Mouse (Mus musculus): ENCODE measurements around the gene Gm20388.

The Gm20388 gene

DNA sequence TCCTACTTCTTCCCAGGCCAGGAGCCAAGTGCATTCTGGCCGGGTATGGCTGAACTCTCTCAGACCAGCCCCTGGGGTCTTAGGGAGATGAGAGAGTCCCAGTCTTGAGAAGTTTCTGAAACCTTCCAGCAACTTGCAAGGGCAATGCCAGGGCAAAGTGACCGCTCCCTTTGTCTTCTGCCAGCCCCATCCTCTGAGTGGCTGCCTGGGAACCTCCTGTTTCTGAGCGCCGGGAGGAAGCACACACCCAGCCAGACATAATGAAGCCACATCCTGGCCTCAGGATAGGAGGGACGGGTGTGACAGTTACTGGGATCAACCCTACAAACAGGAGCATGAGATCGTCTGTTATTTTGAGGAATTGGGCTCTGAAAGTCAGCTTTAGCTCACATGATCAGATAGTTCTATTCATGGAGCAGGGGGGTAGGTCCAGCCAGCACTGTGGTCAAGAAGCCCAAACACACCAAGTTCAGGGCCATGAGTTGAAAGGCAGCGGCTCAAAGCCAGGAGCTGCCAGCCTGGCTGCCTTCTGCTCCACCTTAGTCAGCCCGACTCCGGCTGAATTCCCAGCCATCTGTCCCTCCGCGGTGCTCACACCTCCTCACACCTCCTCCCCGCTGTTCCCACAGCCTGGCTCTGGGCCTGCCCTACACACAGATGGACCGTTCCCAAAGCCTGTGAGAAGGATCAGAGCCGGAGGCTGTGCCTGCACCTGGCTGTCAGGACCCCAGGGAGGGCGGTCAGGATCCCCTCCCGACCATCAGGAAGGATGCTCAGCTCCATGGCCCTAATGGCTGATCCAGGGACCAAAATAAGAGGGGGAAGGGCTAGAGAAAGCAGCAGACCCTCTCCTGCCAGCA is 2766.2 kb downstream of the Gm20388 start:
- DNase-seq: peak; percentile 81

DNA sequence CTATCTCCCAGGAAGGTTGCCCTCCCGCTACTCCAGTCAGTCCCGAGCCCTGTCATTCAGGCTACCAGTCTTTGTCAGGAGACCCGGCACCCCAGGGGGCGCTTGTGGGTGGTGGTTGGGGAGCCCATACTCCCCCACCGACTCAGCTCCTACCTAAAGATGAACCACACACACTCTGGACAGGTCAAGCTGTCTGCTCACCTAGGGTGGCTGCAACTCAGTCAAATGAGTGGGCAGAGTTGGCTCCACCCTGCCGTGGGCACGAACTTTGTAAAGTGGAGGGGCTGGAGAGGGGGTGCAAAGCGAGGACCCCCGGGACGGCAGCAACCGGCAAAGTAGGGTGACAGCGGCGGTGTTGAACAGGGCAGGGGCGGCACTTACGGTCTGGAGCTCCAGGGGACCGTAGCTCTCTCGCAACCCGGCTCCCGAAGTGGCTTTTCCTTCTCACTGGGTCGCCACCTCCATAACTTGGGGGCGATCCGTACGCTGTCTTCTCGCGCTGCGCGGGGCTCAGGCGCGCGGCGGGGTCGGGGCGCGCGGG is 2766.9 kb downstream of the Gm20388 start:
- DNase-seq: peak; percentile 55

DNA sequence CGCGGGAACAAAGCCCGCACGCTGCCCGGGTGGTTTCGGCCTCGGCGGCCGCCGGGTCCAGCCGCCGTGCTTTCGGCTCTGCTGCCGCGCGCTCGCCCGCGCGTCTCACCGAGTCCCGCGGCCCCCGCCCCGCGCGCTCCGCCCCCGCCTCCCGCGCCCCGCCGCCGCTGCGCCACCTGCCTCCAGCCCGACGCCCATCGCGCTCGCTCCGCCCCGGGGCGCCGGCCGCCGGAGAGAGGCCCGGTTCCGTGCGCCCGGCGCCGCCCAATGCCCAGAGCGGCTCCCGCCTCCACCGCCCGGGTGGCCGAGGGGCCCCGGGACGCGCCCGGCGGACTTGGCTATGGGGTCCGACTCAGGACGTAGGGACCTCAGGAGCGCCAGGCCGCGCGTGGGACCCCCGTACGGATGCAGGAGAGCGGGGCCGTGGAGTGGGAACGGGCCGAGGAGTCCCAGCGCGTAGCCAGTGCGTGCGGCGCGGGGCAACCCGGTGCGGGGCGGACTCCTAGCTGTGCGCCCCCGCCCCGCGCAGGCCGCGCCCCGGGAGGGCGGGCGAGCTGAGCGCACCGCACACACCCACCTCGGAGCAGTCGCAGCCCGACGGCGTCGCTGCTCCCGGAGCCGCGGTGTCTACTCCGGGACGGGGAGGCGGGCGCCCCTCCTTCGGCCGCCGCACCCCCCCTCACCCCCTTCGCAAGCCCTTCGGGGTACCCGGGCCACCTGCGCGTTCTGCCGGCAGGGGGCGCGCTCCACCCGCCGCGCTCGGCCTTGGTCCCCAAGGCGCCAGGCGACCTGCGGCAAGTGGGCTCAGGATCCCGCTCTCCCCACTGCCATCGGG is 2767.6 kb downstream of the Gm20388 start:
- peak; percentile 69 for DNase-seq

DNA sequence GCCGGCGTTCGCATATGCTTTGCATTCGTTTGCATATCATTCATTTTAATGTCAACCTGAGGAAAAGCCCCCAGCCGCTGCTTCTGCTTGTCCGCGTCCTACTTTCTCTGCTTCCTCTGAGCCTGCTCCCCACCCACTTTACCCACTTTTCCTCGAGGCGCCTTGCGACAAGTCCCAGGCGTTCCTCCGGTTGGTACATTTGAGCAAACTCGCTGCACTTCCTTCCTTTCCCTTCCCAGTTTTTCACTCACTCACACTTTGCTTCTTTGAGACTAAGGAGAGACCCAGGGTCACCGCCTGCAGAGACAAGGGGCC is 2768.2 kb downstream of the Gm20388 start:
- DNase-seq: peak; percentile 86

DNA sequence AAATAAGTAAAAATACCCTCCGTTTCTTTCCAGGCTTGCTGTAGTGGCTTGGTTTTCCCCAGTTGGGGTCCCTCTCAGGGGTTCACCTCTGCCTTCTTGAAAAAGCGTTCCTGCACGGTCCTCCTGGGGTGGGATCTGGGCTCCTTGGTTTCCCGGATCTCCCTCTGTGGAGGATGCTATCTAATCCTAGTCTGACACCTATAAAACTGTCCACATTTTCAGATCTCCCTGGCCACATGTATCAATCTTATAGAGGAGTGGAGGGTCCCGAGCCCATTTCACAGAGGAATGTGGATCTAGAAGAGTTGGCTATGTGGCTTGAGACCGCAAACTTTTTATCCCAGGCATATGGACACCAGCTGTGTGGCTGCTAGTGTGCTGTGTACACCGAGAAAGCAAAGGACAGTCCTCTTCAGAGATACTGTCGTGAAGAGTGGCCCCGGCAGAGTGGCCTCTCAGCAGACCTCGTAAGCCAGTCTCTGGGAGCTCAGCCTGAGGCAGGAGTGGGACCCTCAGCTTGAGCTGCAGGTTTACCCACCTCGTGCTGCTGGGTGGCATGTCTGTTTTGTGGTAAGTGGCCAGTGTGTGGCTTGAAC is 2768.8 kb downstream of the Gm20388 start:
- no peak for DNase-seq

DNA sequence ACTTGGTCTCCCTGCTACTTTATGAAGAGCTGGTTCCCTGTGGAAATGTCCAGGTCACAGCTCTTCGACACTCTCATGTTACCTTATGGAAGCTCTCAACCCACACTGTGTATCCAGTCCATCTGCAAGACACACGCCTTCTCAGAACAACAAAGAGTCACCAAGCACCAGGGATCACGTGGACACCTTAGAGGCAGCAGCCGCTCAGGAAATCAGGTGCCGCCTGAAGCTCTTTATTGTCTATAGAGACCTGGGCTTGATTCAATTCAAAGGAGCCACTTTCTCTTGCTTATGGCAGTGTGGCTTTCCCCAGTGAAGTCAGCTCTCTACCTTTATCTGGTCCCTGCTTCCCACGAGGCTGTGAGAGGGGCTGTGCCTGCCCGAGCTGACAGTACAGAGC is 2769.5 kb downstream of the Gm20388 start:
- DNase-seq: no peak

DNA sequence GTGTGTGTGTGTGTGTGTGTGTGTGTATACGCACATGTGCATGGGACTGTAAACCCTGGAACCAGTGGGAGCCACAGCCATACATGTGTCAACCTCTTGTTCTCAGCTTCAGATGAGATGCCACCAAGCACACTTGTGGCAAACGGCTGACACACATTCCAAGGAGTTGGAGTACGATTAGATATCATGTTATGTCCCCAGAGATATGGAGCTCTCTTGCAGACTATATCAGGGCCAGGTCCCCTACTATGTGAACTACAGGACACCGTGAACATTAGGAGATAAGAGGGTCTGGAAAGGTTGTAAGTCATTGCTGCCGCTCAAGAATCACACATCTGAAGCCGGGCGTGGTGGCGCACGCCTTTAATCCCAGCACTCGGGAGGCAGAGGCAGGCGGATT is 2772.2 kb downstream of the Gm20388 start:
- DNase-seq: no peak

DNA sequence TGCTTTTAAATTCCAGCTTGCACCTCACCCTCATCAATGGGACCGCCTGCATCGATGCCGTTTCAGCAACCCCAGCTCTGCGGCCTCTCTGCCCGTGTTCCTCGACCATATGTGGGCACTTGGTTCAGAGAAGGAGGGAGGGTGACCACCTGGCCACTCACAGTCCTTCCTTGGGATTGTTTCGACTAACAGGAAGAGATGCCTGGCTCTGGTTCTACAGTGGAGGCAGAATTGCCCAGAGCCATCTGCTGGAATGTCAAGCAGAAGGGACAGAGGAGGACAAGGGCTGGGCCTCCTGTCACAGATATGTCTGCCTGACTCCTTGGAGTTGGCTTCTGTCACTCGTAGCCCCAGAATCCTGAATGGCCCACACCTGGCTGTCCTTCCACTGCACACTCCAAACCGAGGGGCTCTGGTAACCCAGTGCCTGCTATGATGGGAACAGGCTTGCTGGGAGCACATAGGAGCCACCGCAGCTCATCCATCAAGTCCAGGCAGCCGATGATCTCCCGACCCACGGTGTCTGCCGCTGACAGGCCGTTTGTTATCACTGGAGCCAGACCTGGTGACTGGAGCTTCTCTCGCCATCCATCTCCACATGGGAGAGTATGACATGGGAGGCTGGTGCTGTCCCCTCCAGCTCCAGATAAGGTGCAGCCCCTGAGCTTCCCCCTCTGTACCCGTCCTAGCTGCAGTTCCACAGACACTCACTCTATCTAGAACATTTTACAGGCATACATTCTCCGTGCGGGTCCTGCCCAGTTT is 2774.6 kb downstream of the Gm20388 start:
- DNase-seq: no peak

DNA sequence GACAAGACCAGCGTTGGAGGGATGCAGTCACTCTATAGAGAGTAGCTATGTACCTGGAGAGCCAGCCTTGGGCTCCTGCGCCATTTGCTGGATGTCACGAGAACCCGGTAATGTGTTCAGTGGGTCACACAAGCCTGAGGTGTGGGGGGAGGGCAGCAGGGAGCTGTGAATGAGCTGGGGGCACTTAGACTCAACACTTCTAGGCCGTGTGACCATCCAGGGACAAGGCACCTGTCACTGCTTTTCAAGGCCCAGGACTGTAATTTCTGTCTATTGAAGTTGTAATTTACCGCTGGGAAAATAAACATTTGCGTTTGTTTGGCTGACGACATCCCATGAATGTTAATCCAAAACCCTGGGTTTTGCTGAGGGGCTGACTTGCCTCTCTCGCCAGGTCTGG is 2776.2 kb downstream of the Gm20388 start:
- DNase-seq: no peak

DNA sequence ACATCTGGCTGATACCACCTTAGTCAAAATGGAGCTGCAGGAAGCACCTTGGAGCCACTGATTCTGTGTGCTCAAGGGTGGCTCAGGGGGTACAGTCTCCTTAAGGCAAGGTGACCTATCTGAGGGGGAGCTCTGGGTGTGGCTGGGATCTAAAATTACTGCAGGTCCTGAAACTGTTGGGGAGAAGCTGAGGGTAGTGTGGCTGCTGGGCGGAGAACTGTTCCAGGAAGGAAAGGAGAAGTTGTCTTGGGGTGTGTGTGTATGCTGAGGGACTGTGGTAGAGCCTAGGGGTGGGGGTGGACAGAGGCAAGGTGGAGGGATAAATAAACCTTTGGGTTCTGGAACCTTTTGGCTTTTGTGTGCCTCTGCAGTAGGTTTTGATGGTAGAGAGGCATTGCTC is 2778.7 kb downstream of the Gm20388 start:
- no peak for DNase-seq

DNA sequence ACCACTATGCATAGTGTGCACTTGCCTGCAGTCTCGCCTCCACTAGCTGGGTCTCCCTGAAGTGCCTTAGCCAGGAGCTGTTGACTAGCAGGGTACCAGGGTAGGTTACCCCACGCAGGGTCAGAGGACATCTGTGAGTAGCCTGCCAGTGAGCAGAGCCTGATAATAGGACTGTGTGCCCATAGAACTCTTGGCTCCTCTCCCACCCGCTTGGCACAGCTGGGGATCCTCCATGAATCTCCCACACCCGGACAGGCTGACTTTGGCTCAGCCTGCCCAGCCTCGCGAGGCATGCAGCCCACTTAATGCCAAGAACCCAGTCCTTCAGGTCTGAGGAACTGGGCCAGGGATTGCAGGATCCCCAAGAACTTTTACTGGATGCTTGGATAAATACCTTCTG is 2780.4 kb downstream of the Gm20388 start:
- no peak for DNase-seq

DNA sequence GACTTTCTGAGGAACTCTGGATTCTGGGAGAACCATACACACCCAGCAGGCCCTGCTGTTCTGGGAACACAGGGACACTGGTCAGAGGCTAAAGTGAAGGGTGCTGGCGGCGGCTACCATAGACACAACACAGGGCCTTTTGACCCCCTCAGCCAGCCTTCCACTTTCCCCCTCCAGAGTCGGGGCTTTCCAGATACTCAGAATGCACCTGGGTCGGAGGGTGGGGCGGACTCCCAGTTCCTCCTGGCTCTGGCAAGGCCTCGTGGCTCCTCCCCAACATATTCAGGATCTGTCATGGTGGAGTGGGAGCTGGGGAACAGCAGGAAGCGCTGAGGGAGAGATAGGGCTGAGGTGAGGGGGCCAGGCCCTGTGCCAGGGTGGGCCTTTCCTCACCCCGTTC is 2781.5 kb downstream of the Gm20388 start:
- DNase-seq: no peak

DNA sequence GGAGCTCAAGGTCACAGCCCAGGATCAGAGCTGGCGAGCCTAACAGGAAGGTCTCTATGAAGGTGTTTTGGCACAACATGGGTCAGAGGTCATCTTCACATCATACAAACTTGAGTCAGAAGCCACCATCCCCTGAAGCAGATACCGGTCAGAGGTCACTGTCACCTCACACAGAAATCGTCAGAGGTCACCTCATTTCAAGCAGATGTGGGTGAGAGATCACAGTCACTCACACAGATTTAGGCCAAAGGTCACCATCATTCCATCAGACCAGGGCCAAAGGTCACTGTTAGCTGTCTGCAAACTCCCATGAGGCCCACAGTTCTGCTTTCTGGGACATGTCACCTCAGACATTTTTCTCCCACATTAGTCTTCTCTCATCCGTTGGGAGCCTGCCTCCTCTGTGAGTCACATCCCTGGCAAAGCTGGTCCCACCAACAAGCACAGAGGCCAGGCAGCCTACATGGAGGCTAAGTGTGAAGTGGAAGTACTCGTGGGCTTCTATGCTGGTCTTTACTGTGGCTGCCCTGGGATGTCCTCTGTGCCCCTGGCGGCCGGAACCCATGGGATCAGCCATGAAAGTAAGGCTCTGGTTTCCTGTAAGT is 2784.9 kb downstream of the Gm20388 start:
- peak; percentile 64 for DNase-seq

DNA sequence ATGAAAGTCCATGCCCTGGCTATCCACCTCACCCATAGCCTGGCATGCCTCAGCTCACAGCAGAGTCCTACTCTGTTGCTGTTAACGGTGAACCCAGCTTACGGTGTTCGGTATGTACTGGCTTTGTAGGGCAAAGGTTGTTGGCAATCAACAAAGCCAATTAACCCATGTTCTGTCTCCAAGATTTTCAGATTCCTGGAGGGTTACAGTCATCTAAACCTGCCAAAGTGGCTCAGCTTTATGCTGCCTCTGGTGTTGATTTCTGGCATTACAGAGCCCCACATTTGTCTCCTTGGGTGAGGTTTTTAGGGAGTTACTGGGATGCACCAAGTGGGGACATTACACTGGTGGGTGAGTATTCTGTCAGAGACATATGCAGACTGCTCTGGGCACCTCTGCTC is 2786.5 kb downstream of the Gm20388 start:
- peak; percentile 64 for DNase-seq

DNA sequence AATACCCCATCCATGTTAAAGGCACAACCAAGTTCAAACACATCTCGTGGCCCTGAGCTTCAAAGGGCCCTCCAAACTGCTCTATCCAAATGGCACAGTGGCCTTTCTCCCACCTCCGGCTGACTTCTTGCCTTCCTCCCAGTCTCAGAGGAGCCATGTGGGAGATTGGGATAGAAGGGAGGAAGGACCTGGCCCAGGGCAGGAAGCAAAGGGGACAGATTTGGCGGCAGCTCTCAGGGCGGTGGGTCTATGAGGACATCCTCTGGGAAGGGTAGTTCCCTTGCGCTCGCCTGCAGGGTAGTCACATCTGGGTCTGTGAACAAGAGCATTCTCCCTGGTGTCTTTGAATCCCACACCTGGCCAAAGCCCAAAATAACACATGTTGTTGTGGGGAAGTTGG is 2786.9 kb downstream of the Gm20388 start:
- no peak for DNase-seq

DNA sequence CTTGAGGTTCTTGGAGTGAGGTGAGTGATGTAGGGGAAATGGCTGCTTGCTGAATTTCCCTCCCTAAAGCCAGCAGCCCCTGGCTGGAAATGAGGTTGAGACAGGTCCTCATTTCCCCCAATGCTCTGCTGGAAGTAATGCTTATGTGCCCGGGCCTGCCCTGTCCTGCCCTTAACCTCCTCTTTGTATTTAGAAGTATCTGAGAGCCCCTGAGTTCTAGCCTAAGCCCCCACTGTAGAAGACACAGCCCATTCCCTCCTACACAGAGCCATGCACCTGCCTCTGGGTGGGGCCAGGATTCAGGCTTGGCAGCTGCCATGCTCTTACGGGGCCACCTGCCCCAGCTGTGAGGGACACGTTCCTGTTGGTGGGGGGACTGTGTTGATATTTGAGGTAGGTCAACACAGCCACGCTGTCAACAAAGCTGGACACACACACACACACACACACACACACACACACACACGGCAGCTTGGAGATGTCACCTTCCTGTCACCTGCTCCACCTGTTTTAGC is 2787.7 kb downstream of the Gm20388 start:
- DNase-seq: no peak

DNA sequence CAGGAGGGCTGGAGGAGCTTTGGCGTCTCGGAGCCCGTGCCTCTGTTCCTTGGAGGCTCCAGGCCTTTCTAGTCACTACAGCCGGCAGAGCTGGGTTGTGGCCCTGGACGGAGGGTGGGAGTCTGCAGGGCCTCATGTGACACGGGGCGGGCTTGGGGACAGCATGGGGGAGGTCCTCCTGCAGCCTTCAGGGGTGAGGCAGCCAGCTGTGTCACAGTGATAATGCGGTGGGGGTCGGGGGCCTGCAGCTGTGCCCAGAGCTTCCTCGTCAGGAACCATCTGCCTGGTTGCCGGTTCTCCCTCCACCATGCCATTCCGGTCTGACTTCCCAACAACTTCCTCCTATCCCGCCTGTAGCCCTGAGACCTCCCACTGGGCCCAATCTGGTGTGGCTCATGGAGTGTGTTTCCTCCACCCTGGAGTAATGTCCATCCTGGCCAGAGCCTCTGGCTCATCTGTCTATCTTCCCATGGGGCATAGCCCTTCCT is 2788.4 kb downstream of the Gm20388 start, which contains the start of gene Cbfa2t3:
Cbfa2t3 (minus strand) TSS at position 105 of the 488 bp plus-strand sequence.
- peak; percentile 47 for DNase-seq

DNA sequence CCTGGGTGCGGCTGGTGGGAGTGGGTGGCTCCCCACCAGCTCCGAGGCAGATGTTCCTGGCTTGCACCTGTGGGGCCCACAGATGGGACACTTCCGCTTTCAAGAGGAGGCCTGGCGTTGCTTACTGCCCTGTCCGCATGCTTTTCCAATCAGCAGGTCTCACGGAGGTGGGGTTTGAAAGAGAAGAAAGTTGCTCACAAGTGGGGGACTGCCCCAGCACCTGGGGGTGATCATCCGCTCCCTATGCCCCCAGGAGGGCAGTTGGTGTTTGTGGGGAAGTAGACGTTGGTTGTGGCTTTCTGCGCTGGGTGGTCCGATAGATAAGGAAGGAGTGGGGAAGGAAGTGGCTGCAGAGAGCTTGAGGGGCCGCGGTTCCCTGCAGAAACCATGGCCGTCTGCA is 2790.0 kb downstream of the Gm20388 start:
- no peak for DNase-seq

DNA sequence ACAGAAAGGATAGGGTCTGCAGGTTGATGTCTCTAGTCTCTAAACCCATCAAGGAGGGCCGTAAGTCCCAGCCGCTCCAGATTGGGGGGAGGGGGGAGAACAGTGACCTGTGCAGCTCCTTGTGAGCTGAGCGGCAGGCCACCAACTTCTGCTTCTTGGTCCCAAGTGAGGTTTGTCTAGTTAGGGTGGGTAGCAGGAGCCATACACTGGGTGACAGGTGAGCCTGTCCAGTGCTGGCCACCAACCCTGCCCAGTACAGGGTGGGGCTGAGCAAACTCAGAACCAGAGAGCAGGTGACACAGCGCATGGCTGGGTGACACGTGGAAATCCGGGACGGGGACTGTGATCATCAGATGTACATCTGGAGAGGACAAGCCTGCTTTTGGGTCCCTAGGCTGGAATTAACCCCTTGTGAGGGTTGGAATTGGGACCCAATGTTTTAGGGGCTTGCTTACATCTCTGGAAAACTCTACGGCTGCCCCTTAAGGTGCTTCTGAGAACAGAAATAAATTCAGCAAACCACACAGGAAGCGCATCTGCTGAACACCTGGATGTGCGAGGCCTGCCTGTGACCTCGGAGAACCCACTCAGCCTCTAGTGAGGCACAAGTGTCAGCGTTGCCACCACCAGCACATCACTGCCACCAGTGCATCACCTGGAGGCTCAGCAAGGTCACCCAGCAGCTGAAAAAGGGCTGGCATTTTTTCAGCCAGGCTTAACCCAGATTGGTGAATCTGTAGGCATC is 2791.0 kb downstream of the Gm20388 start:
- DNase-seq: no peak

DNA sequence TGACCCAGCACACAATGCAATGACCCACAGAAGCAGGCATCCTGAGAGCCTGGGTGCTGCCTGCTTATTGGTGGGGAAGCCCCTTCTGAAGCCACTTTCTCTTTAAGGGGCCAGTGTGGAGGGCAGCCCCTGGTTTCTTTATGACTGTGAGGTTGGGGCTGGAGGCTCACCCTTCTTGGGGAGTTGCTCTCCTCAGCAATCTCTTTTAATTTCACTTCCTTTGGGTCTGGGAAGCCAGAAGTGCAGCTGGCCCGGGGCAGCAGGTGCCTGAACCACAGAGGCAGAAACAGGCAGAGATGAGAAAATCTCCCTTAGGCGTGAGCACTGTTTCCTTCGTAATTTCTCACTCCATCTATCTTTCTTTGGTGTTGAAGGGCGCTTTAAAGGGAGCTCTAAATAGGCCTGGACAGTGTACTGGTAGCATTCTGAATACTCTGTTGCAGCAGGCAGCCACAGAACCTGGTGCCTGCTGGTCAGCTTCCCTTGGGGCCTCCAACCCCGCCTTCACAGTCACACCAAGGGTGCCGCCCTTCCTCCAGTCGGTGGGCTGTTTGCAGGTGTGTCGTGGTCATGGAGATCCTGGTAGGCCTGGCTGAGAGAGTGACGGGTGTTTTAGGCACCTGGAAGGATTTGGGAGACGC is 2791.8 kb downstream of the Gm20388 start:
- no peak for DNase-seq

DNA sequence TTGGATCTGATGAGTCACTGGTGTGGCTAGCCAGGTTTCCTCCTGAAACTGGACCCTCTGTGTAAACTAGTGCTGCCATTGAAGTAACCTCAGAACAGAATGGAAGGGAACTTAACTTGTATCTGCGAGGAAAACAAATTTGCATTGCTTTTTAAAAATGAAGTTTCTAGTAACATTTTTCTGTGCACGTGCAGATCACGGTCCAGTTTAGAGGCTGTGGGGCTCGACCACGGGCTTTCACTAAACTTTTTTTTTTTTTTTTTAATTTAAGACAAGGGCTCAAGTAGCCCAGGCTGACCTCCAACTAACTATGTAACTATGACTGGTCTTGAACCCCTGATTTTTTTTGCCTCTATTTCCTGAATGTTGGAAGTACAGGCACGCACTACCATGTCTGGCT is 2792.3 kb downstream of the Gm20388 start:
- DNase-seq: no peak
